Mouse (Mus musculus) retina, embryonic 14.5 days (tissue): Measurements from ENCODE around the gene Btf3l4.

Source experiments
- DNase-seq: peaks from one replicate; pipeline ENCODE4 v3.0.0-alpha.2; 2015; ENCODE audit warnings: low spot score

The Btf3l4 gene

DNA sequence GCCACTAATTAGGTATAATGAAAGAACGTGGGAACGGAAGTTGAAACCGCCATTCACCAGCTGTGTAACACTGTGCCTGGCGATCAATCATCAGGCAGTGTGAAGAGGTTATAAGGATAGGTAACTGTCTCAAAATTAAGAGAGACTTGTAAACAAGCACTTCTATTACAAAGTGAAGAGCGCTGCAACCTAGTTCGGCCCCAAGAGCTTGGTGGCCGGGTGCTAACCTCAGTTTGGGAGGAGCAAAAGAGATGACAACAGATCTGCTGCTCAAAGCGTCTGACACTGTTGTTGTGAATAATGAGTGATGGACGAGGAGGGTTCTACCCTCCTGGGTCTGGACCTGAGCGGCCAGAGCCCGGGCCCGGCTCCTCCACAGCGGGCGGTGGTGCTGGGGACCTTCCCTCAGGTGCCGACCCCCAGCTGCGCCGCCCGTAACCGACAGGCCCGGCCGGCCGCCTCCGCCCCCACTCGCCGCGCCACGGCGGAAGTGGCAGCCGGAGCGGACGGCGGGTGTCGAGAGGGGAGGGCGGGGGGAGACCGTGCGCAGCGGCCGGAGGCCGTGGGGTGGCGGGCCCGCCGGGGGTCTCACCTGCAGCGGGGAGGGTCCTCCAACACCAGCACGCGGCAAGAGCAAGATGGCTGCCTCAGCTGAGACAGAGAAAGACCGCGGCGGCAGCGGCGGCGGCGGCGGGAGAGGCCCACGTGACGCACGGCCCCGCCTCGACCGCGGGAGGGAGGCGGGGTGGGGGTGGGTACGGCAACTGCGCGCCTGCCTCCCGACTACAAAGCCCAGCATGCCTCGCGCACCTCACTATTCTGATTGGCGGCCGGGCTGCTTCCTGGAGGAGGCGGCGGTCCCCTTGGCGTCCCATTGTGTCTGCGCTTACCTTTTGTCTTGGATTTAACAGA lies at the start of gene Btf3l4:
TSS of gene Btf3l4 (minus strand) at position 699 of the 912 bp plus-strand sequence.
- DNase-seq: peak; percentile 96

DNA sequence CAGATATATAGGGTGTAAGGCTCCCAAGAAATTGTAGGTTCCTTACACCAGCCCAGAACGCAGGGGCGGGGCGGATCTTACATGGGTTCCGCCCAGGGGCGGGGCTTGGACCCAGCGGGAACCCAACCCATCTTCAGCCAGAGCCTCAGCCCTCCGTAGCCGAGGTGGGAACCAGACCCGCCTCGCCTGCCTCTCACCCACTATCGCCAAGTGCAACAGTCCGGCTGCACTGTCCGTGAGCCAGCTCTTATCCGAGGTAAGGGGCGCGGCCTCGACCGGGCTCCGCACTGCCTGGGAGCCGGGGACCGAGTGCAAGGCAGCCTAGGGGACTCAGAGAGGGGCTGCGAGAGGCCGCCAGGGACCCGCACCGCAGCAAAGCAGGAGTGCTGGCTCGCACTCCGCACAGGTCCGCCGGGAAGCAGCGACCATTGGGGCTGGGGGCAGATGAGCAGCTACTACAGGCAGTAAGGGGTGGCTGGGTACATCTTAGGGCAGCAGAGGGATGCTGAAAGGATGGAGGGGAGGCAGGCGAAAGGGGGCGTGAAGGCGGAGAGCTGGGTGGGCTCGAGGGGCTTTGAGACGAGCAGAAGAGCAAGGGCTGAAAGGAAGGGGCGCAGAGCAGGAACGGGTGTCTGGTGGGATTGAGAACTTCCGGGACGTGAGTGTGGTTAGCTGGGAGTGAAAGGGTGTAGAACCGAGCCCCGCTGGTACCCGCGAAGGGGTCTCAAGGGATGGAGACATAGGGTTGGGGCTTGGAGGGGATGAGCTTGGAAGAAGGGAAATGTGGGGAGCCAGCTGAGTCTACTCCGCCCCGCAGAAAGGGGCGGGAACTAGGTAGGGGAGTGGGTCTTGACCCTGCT lies 45.8 kb upstream of the Btf3l4 start, which contains the start of gene Rab3b:
TSS of gene Rab3b (plus strand) at position 101 of the 860 bp plus-strand sequence.
- peak; percentile 72 for DNase-seq

DNA sequence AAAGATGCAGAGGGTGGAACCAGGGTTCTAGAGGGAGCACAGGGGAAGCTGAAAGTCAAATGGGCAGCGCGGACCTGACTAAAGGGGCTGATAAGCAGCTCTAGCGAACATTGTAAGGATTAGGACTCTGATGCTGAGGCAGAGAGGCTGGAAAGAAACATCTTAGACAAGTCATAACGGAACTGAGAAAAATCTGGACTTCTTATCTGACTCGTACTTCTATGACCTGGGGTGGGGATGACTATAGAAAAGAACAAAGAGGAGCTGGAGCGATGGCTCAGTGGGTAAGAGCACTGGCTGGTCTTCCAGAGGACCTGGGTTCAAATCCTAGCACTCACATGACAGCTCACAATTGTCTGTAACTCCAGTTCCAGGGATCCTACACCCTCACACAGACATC lies 44.5 kb upstream of the Btf3l4 start:
- DNase-seq: no peak

DNA sequence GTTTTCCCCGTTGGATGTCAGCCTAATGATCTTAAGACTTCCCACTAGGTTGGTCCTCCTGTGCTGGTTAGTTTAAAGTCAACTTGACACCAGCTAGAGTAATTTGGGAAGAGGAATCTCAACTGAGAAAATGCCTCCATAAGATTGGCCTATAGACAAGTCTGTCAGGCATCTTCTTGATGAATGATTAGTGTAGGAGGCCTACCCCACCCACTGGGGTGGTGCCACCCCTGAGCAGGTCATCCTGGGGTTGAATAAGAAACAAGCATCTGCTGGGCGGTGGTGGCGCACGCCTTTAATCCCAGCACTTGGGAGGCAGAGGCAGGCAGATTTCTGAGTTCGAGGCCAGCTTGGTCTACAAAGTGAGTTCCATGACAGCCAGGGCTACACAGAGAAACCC lies 40.3 kb upstream of the Btf3l4 start:
- no peak for DNase-seq

DNA sequence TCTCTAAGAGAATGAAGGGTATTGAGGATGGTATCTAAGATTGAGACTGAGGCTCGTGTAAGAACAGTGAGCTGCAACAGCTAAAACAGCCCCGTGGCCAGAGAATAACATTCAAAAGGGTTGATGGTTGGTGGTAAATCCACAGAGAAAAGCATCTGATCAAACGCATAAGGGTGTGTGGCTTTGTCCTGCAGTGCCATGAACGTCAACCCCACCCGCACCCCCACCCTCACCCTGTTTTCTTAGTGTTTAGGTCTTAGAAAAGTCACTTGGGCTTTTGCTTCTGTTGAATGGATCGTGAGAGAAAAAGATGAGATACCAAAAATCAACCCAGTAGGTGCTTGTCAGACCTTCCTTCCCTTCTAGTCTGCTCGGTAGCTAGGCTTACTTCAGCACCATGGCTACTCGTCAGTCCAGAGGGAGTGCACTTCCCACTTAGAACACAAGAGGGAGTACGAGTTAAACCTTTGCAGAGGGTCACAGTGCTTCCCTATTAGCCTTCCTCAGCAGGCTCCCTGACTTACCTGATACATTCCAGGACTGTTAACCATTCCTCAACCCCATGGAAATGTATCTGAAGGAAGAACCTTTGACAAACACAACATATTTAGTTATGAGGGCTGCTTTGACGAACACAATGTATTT lies 36.4 kb upstream of the Btf3l4 start:
- peak; percentile 97 for DNase-seq

DNA sequence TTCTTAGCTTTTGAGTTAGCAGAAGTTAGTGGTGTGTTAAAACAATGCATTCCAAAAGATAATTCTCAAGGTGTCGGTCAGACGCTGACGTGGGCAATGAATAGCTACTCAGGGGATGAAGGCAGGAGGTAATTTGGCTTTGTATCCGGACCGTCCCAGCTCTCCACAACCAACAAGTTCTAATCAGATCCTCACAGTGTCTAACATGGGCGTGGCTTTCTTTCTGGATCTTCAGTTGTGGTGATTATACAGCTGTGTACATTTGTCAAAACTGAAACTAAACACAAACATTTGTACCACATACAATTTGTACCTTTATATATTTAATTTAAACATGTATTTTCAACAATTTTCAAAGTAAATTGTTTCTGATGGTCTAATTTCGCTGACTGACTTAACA lies 33.4 kb upstream of the Btf3l4 start:
- DNase-seq: no peak

DNA sequence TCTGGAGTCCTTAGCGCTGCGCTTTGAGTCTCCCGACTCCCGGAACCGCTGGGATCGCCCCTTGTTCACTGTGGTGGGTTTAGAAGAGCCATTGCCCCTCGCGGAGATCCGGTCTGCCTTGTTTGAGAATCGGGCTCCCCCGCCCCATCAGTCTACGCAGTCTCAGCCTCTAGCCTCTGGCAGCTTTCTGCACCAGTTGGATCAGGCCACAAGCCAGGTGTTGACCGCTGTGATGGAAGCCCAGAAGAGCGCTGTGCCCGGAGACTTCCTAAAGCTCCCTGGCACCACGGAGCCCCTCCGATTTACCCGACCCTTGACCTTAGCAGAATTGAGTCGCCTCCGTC lies 15.1 kb upstream of the Btf3l4 start, which contains the start of gene A730015C16Rik:
TSS of gene A730015C16Rik (minus strand) at position 115 of the 344 bp plus-strand sequence.
- peak; percentile 22 for DNase-seq

DNA sequence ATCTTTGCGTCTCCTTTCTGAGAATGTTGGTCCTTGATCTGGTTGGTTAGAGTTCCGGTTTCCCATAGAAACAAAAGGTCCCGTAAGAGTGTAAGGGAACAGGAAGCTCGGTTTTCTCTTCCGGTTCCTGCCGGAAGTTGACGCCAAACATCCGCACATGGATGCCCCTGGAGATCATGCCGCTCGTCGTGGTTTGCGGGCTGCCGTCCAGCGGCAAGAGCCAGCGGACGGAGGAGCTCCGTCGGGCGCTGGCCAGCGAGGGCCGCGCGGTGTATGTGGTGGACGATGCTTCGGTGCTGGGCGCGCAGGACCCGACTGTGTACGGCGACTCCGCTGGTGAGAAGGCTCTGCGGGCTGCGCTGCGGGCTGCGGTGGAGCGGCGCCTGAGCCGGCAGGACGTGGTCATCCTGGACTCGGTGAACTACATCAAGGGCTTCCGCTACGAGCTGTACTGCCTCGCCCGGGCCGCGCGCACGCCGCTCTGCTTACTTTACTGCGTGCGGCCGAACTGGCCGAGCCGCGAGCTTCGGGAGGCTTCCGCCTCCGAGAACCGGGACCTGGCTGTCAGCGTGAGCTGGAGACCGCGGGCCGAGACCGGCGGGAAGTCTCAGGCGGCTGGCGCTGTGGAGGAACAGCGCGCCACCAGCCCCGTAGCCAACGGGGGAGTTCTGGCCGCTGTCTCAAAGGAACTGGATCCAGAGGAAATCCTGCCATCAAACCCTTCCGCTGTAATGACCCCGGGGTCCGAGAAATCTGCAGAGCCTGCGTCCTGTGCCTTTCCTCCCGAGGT lies 14.5 kb upstream of the Btf3l4 start, which contains the start of gene Kti12:
TSS of gene Kti12 (plus strand) at position 71 of the 790 bp plus-strand sequence.
- peak; percentile 87 for DNase-seq

DNA sequence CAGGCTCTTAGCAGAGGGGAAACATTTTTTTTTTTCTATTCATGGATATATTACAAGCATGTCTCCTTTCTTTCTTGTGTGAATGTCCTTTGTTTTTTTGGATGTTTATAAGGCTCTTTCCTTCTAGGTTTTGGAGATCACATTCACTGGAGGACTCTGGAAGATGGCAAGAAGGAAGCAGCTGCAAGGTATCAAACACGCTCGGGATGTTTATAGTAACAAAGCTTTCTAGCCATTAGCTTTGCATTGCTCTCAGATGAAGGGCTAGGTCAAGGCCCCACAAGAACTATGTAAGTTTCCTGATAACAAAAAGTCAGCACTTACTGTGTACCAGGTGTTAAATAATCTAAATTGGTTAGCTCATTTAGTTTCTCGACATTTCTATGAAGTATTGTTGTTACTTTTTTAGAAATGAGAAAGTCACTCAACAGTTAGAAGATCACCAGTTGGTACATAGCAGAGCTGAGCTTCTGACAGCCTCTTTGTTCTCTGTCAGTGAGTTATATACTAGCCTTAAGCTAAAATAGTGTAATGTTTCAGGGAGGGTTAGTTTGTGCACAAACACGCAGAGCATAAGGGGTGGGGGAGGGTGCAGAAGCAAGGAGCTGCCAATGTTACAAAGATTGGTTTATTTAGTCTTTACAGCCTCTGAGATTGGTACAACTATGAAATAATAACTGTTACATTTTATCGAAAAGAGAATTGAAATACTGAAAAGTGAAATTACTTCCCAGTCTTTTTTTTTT lies 12.6 kb upstream of the Btf3l4 start:
- DNase-seq: no peak

DNA sequence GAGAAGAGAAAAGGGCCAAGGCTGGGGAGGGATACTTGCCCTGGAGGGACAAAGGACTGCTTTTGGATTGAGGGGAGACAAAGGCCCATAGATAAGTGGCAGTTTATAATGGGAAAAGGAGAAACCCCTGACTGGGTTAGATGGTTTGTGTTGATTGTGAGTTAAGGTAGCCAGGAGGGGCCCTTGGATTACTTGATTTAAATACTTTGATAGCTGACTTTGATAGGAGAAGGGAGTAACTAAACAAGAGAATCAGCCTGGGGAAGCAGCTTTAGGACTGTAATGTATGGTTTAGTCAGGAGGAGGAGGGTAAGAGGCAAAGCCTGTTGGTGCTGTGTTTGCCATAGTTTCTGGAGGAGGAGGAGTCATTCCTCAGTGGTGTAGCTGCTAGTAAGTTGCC lies 9.9 kb upstream of the Btf3l4 start:
- DNase-seq: no peak

DNA sequence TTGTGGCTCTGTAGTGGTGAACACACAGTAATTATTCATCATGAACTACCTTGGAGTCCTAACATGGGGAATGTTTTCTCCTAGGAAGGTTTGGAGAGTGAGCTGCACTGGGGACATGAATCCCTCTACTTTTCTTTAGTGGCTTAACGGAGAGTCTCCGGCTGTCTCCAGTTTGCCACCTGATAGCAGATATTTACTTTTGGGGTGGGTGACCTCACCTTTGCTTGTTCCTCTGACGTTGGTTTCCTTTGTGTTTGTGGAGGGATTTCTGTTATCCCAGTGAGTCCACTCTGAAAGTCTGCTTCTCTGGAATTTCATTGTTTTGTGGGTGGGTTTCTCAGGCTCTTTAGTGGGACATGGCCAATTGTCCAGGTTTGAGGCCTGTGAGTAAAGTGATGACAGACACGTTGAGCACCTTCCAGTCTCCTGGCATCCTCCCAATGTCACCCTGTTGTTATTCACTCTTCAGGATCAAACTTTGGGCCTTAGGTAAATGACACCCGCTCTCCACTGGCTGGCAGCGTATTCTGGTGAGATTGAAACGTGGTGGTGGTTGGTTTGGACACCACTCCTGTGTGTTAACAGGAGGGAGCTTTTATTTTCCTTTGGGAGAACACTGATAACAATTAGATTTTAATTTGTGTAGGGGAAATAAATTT lies 8.6 kb upstream of the Btf3l4 start:
- DNase-seq: no peak

DNA sequence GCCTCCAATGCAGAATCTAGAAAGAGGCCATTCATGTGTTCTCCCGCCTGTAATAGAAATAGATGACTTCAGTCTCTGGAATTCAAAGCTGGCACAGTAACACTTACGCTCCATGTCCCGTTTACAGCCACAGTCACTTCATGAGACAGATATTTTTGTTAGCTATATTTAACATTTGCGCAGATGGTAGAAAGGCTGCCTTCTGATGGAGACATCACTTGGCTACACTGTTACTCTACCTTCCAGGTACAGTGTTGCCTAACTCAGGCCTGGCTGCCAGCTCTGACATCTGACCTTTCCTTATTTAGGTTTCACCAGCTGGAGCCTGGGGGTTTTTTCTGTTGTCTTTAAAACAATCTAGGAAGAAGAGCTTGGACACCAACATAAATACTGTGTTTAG lies 4.6 kb upstream of the Btf3l4 start:
- no peak for DNase-seq

DNA sequence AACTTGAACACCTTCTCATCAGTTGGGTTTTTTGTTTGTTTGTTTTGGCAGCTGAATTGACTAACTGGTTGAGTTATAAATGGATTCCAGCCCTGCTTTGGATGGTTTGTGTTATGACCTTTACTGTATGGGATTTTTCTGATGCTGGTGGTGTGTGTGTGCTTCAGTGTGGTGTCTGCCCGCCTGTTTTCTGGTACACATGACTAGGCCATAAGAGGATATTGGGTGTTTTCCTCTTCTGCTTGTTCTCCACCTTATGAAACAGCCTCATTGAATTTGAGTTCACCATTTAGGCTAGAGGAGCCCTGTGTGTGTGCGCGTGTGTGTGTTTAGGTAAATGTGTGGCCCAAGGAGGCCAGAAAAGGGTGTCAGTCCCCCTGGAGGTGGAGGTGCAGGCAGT lies 2.1 kb upstream of the Btf3l4 start:
- DNase-seq: no peak

DNA sequence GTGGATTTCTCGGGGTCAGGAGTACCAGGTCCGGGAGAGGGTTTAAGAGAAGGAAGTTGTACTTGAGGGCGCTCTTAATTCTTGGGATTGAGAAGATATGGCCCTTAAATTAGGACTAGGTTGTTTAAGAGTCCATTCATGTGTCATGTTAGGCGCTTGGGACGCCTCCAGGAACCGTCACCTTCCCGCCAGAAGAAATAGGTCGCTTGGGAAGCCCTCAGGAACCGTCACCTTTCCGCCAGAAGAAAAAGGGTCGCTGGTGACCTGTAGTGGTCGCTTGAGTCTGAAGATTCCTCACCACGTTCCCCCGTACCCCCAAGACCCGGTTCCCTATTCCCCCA lies 1.5 kb upstream of the Btf3l4 start:
- DNase-seq: peak; percentile 39

DNA sequence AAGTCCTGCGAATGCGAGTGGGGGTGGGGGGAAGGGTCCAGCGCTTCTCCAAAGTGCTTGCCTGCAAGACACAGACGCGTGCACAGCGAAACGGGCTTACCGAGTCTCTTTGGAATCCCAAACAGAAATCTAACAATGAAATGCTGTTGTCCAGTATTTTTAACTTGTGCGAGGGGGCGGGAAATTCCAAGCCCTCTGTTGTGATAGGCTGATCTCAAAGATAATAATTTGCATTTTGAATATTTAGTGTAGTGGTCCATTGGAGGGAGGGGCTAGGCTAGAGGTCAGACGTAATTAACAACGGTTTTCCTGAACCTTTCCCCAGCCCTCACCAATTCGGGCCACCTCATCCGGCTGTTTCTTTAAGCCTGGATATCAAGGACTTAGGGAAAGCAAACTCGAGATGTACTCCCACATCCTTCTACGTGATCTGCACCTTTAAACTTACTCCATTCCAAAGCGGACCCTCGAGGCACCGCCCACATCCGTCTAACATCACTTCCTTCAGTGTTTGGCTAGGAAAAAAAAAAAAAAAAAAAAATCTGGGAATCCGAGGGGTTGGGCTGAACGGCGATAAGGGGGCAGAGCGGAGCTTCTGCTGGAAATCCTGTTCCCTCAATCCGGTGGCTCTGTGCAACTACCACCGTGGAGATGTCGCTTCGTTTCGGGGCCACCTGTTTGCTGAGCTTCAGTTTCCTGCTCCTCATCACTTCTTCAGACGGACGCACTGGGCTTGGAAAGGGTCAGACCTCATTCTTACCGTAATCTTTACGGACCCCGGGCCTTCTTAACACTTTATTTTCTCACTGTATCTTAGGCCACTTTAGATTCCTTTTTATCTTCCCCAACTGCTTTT lies 929 bp upstream of the Btf3l4 start, which contains the start of gene Txndc12:
TSS of gene Txndc12 (plus strand) at position 487 of the 856 bp plus-strand sequence.
- DNase-seq: peak; percentile 92

DNA sequence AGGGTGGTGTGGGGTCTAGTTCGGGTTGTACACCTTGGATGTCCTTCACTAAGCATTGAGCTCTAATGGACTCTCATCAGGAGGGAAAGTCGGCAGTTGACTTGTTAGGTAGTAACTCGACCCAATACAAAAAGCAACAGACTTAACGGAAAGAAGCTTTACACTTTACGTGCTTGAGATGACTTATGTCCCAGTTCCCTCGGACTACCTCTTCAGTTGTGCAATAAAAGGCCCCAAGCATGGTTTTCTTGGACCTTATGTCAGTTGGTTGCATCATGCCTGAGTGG lies 357 bp upstream of the Btf3l4 start:
- no peak for DNase-seq

DNA sequence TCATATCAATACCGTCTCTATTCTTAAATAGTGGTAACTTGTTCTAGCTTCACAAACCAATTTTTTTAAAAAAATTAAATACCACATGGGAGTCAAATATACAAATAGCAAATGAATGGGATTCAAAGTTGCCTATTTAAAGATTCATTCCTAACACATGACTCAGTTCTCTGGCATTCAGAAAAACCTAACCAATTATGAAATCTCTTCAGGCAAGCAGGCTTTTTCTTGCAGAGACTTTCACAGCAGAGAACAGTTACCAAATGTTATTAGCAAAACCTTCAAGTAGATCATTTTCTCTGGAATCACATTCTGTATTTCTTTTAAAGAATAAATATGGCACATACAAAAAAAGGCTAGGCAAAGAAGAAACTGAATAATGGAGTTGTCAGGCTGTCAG lies 2.7 kb downstream of the Btf3l4 start:
- DNase-seq: no peak

DNA sequence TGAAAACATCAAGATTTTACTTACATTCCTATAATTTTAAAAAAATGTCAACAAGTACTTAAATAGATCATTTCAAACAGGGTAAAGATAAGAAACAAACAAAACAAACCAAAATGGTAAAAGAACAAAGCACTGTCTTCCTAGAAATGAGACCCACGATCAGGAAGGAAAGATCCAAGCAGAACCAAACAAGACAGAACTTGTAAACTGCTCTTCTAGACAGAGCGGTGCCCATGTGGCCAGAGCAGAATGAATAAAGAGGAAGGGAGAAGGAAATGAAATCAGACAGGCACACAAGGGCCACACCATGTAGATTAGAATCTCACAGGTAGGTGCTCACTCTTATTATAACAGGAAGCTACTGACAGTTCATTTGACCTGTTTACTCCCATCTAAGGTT lies 6.8 kb downstream of the Btf3l4 start:
- no peak for DNase-seq

DNA sequence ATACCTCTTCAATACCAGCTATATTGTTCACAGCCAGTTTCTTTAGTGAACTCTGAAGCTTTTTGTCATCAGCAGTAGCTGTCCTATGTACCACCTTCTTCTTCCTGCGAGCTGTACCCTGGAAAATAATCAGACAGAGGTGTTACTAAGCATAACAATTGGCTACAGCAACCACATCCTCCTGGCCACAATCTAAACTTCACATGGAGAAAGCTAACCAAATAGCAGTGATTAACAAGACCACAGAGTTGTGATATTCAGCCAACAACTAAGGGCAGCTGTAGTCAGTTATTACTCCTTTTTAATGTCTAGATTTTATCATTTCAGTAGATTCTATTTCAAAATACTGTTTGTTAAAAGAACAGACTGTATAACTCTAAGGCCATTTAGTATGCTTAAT lies 7.3 kb downstream of the Btf3l4 start:
- DNase-seq: no peak

DNA sequence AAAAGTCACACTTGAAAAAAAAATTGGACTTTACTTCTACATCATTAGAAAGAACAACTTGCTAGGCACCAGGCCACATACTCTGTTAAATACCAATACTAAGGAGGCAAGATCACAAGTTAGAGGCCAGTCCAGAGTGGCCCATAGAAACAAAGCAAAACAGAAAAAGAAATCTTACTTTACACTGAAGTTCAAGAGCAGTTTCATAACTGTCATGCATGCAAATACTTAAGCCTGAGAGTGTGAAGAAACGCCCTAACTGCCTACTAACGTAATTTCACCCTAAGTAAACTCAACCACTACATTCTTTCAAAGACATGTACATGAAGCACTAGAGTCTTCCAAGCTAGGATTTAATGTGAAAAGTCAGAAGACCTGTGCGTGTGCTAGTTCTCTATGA lies 7.7 kb downstream of the Btf3l4 start:
- DNase-seq: no peak
